Mouse (Mus musculus) small intestine, adult 2 months (tissue): Measurements from ENCODE around the gene Setd3. TPM values are rescaled to one million over a fixed set of nuclear protein-coding genes. Genes with fewer than 3 reads are reported as not detected.
A peak's percentile ranks its signal among the peaks of the same experiment; 100 is the strongest.

Experiments used
- H3K27ac ChIP-seq: fragments of 200-500 bp; 2 replicates; pipeline ENCODE4 v1.5.1; 2012; ENCODE audit warnings: low read depth, low read length, control low read depth, inconsistent platforms; ENCODE audit not compliant: insufficient read depth
- H3K27me3 ChIP-seq: fragments of 200-500 bp; 2 replicates; pipeline ENCODE4 v1.6.1; 2012; ENCODE audit warnings: mild to moderate bottlenecking, moderate library complexity, low read length, inconsistent platforms; ENCODE audit not compliant: control insufficient read depth, insufficient read depth
- H3K36me3 ChIP-seq: fragments of 200-500 bp; 2 replicates; pipeline ENCODE4 v1.6.1; 2012; ENCODE audit warnings: mild to moderate bottlenecking, low read length, control low read depth, inconsistent platforms; ENCODE audit not compliant: control insufficient read depth, insufficient read depth
- H3K4me1 ChIP-seq: fragments of 200-500 bp; 2 replicates; pipeline ENCODE4 v1.6.1; 2012; ENCODE audit warnings: low read length, inconsistent platforms, mixed read lengths; ENCODE audit not compliant: control insufficient read depth, insufficient read depth, insufficient read length
- H3K4me3 ChIP-seq: fragments of 200-500 bp; 2 replicates; pipeline ENCODE4 v1.5.1; 2012; ENCODE audit warnings: low read depth, mild to moderate bottlenecking, control low read depth, inconsistent platforms, low read length, moderate library complexity
- CTCF ChIP-seq: fragments of 200-500 bp; IDR thresholded peaks from 2 replicates; pipeline ENCODE4 v1.5.1; 2012; ENCODE audit warnings: low read depth, mild to moderate bottlenecking, control low read depth, inconsistent platforms, low read length, moderate library complexity, mixed read lengths; ENCODE audit not compliant: insufficient replicate concordance, insufficient read length; ENCODE audit errors: extremely low read depth
- POLR2A ChIP-seq: fragments of 200-500 bp; IDR thresholded peaks from 2 replicates; pipeline ENCODE4 v1.6.1; 2012; ENCODE audit warnings: low read depth, mild to moderate bottlenecking, control low read depth, inconsistent platforms, low read length, moderate library complexity
- WGBS: fragments of 180-500 bp; shearing (Covaris S2); methylation state at CpG from one replicate; pipeline ENCODE4 v1.1.7; 2018; 5-methylcytosine and 5-hydroxymethylcytosine counted together
- polyA plus RNA-seq: library from polyadenylated mRNA; depleted of rRNA; stranded (reverse); fragments of >200 nt; gene quantifications from 2 replicates; pipeline ENCODE4 v1.2.3, GENCODE M21; 2012

The Setd3 gene
- polyA plus RNA-seq, 1 experiment, result 8.9 TPM

DNA sequence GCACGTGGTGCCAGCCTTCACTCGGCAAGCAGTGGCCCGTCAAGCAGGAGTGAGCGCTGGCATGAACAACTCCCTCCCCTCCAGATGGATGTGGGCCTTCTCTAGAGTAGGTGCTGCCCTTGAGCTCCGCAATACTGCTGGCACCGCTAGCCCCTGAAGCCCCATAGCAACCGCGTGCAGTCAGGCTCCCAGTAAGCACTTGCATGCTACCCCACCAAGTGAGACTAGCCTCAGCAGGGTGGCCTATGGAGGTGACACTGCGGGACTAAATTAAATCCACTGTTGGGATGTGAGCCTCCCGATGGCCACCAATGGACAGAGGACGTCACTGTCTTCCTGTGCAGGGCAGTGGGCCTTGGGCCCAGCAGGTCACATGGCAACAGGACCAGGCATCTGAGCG lies 41.5 kb upstream of the Setd3 start:
- H3K4me3 ChIP-seq, result no peak overlapping the region
- H3K4me1 ChIP-seq, result no peaks in the 10 kb centered on the region; the same call in 1 of the 2 replicates
- H3K27ac ChIP-seq, result no peak overlapping the region
- 83% methylated on average over 12 of the region's 12 CpGs for WGBS
- no peaks in the 10 kb centered on the region for H3K27me3 ChIP-seq
- peaks cover 4% of the 10 kb centered on the region; the same call in 1 of the 2 replicates for H3K36me3 ChIP-seq
- TF ChIP-seq POLR2A (no peak), CTCF (no peak)

GRCm38 (mm10) chr12:108219825-108220616 lies 40.9 kb upstream of the Setd3 start:
- TF ChIP-seq CTCF (no peak), POLR2A (no peak)
- no peak overlapping the region for H3K27ac ChIP-seq

DNA sequence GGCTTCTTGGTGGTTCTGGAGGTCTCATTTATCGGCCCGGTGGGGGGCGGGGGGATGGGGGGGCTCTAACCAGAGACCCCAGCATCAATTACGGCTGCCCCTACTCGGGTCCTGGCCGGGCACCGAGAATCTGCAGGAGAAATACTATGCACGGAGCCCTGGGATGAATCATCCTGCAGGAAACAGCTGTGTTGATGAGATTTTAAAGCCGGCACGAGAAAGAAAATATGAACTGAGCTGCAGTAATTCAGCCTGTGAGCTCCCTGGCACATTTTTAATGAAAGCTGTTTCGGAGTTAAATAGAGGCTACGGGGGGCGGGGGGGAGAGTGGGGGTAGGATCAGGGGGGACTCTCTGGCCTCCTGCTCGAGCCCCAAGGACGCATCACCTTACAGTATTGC lies 40.0 kb upstream of the Setd3 start:
- Histone ChIP-seq H3K36me3 (peaks cover 4% of the 10 kb centered on the region; the same call in 1 of the 2 replicates), H3K4me1 (no peaks in the 10 kb centered on the region; the same call in 1 of the 2 replicates), H3K27me3 (no peaks in the 10 kb centered on the region), H3K27ac (no peak overlapping the region), H3K4me3 (no peak overlapping the region)
- WGBS, result 78% methylated on average over 15 of the region's 15 CpGs
- TF ChIP-seq CTCF (no peak), POLR2A (no peak)

More at GRCm38 (mm10) chr12:108219825-108220616, 40.9 kb upstream of the Setd3 start:
- Histone ChIP-seq H3K4me1 (no peaks in the 10 kb centered on the region; the same call in 1 of the 2 replicates), H3K36me3 (peaks cover 4% of the 10 kb centered on the region; the same call in 1 of the 2 replicates), H3K27me3 (no peaks in the 10 kb centered on the region), H3K4me3 (no peak overlapping the region)
- WGBS, result 80% methylated on average over 21 of the region's 21 CpGs

- Histone ChIP-seq H3K27ac (no peak overlapping the region), H3K27me3 (no peaks in the 10 kb centered on the region), H3K4me3 (no peak overlapping the region), H3K36me3 (peaks cover 4% of the 10 kb centered on the region; the same call in 1 of the 2 replicates), H3K4me1 (no peaks in the 10 kb centered on the region; the same call in 1 of the 2 replicates)
- WGBS, result 52% methylated on average over 5 of the region's 5 CpGs
- TF ChIP-seq POLR2A (no peak), CTCF (peak; percentile 72; the same call in 1 of the 2 replicates)
Measured at GRCm38 (mm10) chr12:108217572-108217971, 38.5 kb upstream of the Setd3 start.

DNA sequence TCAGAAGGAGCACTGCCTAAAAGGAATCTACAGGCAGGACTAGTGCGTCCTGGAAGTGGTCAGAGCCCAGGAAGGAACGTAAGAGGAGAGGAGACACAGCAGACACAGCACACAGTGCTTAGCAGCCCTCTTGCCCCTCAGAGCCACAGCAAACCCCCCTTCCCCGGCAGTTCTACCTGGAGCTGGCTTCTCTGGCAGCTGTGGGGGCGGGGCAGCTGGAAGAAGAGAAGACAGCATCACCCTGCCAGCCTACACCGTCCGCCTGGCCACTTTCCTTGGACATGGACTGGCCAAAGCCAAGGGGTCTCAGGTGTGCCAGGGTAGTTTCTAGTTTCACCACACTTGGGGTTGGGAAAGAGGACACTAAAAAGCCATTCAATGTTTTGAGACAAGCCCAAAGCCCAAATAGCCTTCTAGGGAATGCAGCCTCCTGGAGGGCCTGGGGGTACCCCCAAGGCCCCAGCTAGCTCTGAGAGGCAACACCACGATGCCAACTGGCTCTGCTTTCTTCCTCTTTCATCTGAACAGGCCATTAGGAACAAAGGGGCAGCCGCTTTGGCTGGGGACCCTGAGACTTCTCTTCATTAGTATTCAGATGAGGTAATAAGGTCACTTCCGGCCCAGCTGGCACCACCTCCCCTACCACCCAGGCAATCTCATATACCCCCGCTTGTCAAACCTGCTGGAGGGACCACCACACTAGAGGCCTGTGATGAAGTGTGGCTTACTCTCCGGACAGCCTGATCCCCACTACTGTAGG lies 37.7 kb upstream of the Setd3 start:
- peaks cover 4% of the 10 kb centered on the region; the same call in 1 of the 2 replicates for H3K36me3 ChIP-seq
- WGBS, result 92% methylated on average over 11 of the region's 11 CpGs
- H3K4me1 ChIP-seq, result no peaks in the 10 kb centered on the region; the same call in 1 of the 2 replicates
- H3K4me3 ChIP-seq, result no peak overlapping the region
- TF ChIP-seq POLR2A (no peak), CTCF (no peak)
- no peak overlapping the region for H3K27ac ChIP-seq
- no peaks in the 10 kb centered on the region for H3K27me3 ChIP-seq

- 68% methylated on average over 8 of the region's 8 CpGs for WGBS
- Histone ChIP-seq H3K27ac (no peak overlapping the region), H3K4me1 (peaks cover under 1% of the 10 kb centered on the region), H3K27me3 (no peaks in the 10 kb centered on the region), H3K4me3 (no peak overlapping the region), H3K36me3 (no peaks in the 10 kb centered on the region; the same call in 1 of the 2 replicates)
- no peak for TF ChIP-seq POLR2A
- no peak for TF ChIP-seq CTCF
Measured at GRCm38 (mm10) chr12:108215090-108215489, 36.0 kb upstream of the Setd3 start.
